Mouse (Mus musculus) heart, adult 2 months (tissue): ENCODE data around the gene Coq4. TPM values are rescaled to one million over a fixed set of nuclear protein-coding genes. Genes with fewer than 3 reads are reported as not detected.

Experiments
- DNase-seq, 2 experiments: peaks; one replicate each; pipeline ENCODE4 v3.0.0; 2021
- H3K27ac ChIP-seq: fragments of 200-600 bp; 2 replicates; pipeline ENCODE4 v1.8.1; 2022
- H3K27me3 ChIP-seq: fragments of 200-500 bp; 2 replicates; pipeline ENCODE4 v1.6.1; 2012; ENCODE audit warnings: mild to moderate bottlenecking, low read length, inconsistent platforms, mixed read lengths; ENCODE audit not compliant: control insufficient read depth, insufficient read depth
- H3K36me3 ChIP-seq: fragments of 200-500 bp; 2 replicates; pipeline ENCODE4 v1.6.1; 2012; ENCODE audit warnings: low read length, inconsistent platforms; ENCODE audit not compliant: control insufficient read depth, insufficient read depth
- H3K4me1 ChIP-seq: fragments of 200-500 bp; 2 replicates; pipeline ENCODE4 v1.6.1; 2011; ENCODE audit warnings: low read length; ENCODE audit not compliant: control insufficient read depth, insufficient read depth
- H3K4me3 ChIP-seq: fragments of 200-600 bp; 2 replicates; pipeline ENCODE4 v1.8.1; 2022
- H3K79me2 ChIP-seq: fragments of 200-500 bp; replicated peaks from 2 replicates; pipeline ENCODE4 v1.6.1; 2012; ENCODE audit warnings: mild to moderate bottlenecking, inconsistent platforms, low read length, moderate library complexity, mixed read lengths; ENCODE audit not compliant: control insufficient read depth, insufficient read depth
- H3K9ac ChIP-seq: fragments of 200-500 bp; 2 replicates; pipeline ENCODE4 v1.6.1; 2012; ENCODE audit warnings: low read depth, mild to moderate bottlenecking, control low read depth, inconsistent platforms, low read length, mixed read lengths
- CTCF ChIP-seq: fragments of 200-600 bp; IDR thresholded peaks from 2 replicates; pipeline ENCODE4 v1.8.1; 2022; ENCODE audit warnings: antibody characterized with exemption, mild to moderate bottlenecking, moderate library complexity
- EP300 ChIP-seq: fragments of 200-500 bp; IDR thresholded peaks from 2 replicates; pipeline ENCODE4 v1.6.1; 2011; ENCODE audit warnings: low read depth, low read length, control low read depth; ENCODE audit not compliant: insufficient read depth
- POLR2A ChIP-seq: fragments of 200-500 bp; IDR thresholded peaks from 2 replicates; pipeline ENCODE4 v1.6.1; 2011; ENCODE audit warnings: mild to moderate bottlenecking, low read depth, low read length, control low read depth; ENCODE audit not compliant: insufficient read depth
- WGBS: fragments of 180-500 bp; shearing (Covaris S2); methylation state at CpG from one replicate; pipeline ENCODE4 v1.1.7; 2018; 5-methylcytosine and 5-hydroxymethylcytosine counted together
- intact Hi-C: fragments of 180-260 bp; cut with DNase I; formaldehyde crosslinking; loops from one replicate; pipeline ENCODE4 v1.15.1; 2025
- long read RNA-seq: library from polyadenylated mRNA; stranded (forward); transcript quantifications from one replicate; pipeline ENCODE4 v2.0.0, GENCODE M21; 2021
- polyA plus RNA-seq: library from polyadenylated mRNA; depleted of rRNA; stranded (reverse); fragments of >200 nt; gene quantifications from 2 replicates; pipeline ENCODE4 v1.2.3, GENCODE M21; 2012; rRNA removed
- total RNA-seq, 2 experiments: library from RNA; stranded (reverse); gene quantifications; 2 replicates each; pipeline ENCODE4 v1.2.3; 2021

The Coq4 gene
- 10 to 100 TPM; 15.8 to 22.7 TPM for total RNA-seq
- polyA plus RNA-seq: 28.6 and 38.6 TPM in 2 replicates
- long read RNA-seq, transcript Coq4-201 (7 exons, 1,991 nt): major isoform, 14 of 16 reads
- long read RNA-seq, partial matches to known transcripts: 0 of 16 reads
- long read RNA-seq, other reads (novel, unspliced or antisense): 2 of 16 reads

DNA sequence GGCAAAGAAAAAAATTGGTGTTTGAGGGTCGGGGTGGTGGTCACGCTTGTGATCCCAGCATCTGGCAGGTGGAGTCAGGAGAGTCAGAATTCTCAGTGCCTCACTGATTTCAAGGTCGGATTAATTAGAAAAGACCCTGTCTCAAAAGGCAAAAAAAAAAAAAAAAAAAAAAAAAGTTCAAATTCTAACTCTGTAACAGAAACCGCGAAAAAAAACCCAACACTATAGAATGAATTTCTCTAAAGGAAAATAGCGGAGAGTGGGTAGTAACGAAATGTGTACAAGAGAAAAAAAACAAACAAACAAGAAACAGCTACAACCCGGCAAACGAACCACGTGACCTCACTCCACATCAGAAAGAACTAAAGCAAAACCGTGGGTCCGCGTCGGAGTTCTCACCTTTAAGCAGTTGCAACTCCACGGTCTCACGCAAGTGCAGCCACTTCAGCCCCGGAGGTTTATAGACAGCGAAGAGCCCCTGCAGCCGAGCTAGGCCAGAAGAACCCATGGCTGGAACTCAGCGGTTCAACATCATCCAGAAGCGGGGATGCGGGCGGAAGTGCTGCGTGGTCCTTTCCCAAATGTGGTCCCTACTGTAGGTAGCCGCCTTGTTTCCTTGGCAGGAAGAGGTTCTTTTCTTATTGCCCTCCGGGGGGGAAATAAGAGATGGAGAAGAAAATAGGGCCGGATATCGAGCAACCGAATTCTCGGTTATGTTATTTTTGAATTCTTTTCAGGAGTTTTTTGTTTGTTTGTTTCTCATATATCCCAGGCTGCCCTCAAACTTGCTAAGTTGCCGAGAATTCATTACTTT lies at the start of gene Coq4:
Coq4 (plus strand) TSS at position 390 of the 814 bp plus-strand sequence.
- H3K79me2 ChIP-seq: no peaks in the 10 kb centered on the region; the same call in 1 of the 2 replicates
- H3K27ac ChIP-seq: peak within 1 kb of the TSS; percentile 60
- 2% methylated on average over 31 of the region's 31 CpGs for WGBS
- H3K36me3 ChIP-seq: no peaks in the 10 kb centered on the region
- TF ChIP-seq POLR2A (peak; percentile 83), CTCF (no peak), EP300 (peak; percentile 79)
- no peaks in the 10 kb centered on the region for H3K27me3 ChIP-seq
- intact Hi-C loops: loop anchor here (2.0 kb wide), 2 partner anchors 15 to 39 kb away; partner anchors contain the start of gene Slc27a4
- peak; percentile 89 to 90 for DNase-seq
- peak within 1 kb of the TSS; percentile 88 for H3K9ac ChIP-seq
- no peaks in the 10 kb centered on the region for H3K4me1 ChIP-seq
- H3K4me3 ChIP-seq: peak within 1 kb of the TSS; percentile 71

GRCm38 (mm10) chr2:29738799-29739198 lies 48.5 kb upstream of the Coq4 start:
- intact Hi-C loops: no loop called here
- Histone ChIP-seq H3K79me2 (no peaks in the 10 kb centered on the region), H3K4me1 (no peaks in the 10 kb centered on the region), H3K9ac (no peak overlapping the region), H3K4me3 (no peak overlapping the region), H3K36me3 (no peaks in the 10 kb centered on the region), H3K27me3 (no peaks in the 10 kb centered on the region), H3K27ac (no peak overlapping the region)
- no peak for DNase-seq
- TF ChIP-seq CTCF (no peak), EP300 (no peak)
- WGBS: 64% methylated on average over 4 of the region's 4 CpGs

DNA sequence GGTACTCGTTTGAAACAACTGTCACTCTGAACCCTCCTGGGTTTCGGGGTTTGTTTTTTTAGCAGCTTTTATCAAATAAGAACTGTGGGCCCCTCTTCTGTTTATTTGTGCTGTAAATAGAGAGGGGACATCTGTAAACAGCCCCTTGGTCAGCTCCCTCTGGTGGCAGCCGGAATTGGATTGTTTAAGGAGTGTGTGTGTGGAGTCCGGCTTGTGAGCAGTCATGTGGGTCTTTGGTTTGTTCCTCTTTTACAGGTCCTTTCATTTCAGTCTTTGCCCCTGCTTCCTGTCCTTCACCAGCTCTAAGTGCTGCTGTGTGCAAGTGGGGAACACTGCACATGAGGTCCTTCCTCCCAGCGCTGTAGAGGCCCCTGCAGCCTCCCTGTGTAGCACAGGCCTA lies 47.9 kb upstream of the Coq4 start:
- Histone ChIP-seq H3K79me2 (no peaks in the 10 kb centered on the region), H3K27me3 (no peaks in the 10 kb centered on the region), H3K27ac (no peak overlapping the region), H3K36me3 (no peaks in the 10 kb centered on the region), H3K4me1 (no peaks in the 10 kb centered on the region), H3K9ac (no peak overlapping the region), H3K4me3 (no peak overlapping the region)
- TF ChIP-seq EP300 (no peak), CTCF (peak; percentile 24), POLR2A (no peak)
- 71% methylated on average over 5 of the region's 5 CpGs for WGBS
- peak in 1 of 2 experiments; percentile 46 for DNase-seq
- intact Hi-C loops: no loop called here

DNA sequence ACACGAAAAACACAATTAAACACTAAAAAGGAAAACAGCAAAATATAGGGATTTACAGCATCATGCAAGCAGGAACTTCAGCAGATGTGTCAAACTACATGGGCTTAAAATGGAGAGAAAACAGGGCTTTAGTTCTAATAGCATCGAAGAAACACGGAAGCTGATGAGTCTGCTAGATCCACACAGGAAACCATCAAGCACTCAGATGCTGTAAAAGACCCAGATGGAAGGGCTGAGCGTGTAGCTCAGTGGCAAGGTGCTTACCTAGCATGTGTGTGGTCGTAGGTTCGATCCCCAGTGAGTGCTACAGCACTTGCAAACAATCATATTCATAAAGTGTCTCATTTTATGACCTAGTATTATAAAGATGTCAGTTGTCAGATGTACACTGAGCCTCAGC lies 46.1 kb upstream of the Coq4 start:
- WGBS: 93% methylated on average over 6 of the region's 6 CpGs
- intact Hi-C loops: no loop called here

GRCm38 (mm10) chr2:29744256-29744655 lies 43.0 kb upstream of the Coq4 start:
- 86% methylated on average over 6 of the region's 6 CpGs for WGBS
- H3K4me3 ChIP-seq: no peak overlapping the region
- no peaks in the 10 kb centered on the region for H3K79me2 ChIP-seq

More for the DNA sequence above, 46.1 kb upstream of the Coq4 start:
- Histone ChIP-seq H3K27ac (no peak overlapping the region), H3K4me3 (no peak overlapping the region), H3K4me1 (no peaks in the 10 kb centered on the region), H3K36me3 (no peaks in the 10 kb centered on the region), H3K27me3 (no peaks in the 10 kb centered on the region), H3K9ac (no peak overlapping the region), H3K79me2 (no peaks in the 10 kb centered on the region)
- no peak for DNase-seq
- no peak for TF ChIP-seq EP300
- TF ChIP-seq CTCF: no peak
- TF ChIP-seq POLR2A: no peak

More at GRCm38 (mm10) chr2:29744256-29744655, 43.0 kb upstream of the Coq4 start:
- TF ChIP-seq CTCF: no peak
- TF ChIP-seq POLR2A: no peak
- no peak for TF ChIP-seq EP300
- Histone ChIP-seq H3K36me3 (no peaks in the 10 kb centered on the region), H3K9ac (no peak overlapping the region), H3K27me3 (peaks cover 7% of the 10 kb centered on the region), H3K27ac (no peak overlapping the region), H3K4me1 (no peaks in the 10 kb centered on the region)
- intact Hi-C loops: no loop called here
- DNase-seq: no peak
